In genomic region chr3:95394385-95394784, GRCm38 (mm10) we compare ENCODE assay signal across 8 mouse cellular contexts. TPM values are rescaled to one million over a fixed set of nuclear protein-coding genes. Genes with fewer than 3 reads are reported as not detected.
A peak's percentile ranks its signal among the peaks of the same experiment; 100 is the strongest.
DNase-seq lines count a peak whose midpoint lies in the region; ATAC-seq lines count a peak whose summit lies in the region.

No protein-coding gene starts in this region.

- DNase-seq in kidney, adult 9 months = peak; percentile 57
- DNase-seq in kidney, adult 11 months = no peak
- DNase-seq in ES-CJ7 (ENCODE audit: low read depth, low spot score) = peak; percentile 74
- peak; percentile 36 for DNase-seq in c-Kit-positive CD71-positive TER-119-negative erythroid progenitor cells, embryonic 14.5 days (ENCODE audit: low read depth)
- DNase-seq in right cerebral cortex, postnatal 10 days (ENCODE audit: low spot score in 2 of 2) = no peak
- no peak for DNase-seq in layer of hippocampus, adult 9-10 months (ENCODE audit: low spot score)

- ATAC-seq in megakaryocyte, adult 5-6 weeks (ENCODE audit: poor library complexity, severe bottlenecking) = 0 out of 2 replicates have a peak, but pooled peaks have one; percentile 40
- no peak for ATAC-seq in granulocyte monocyte progenitor cell, adult 5-6 weeks (replicated peaks; ENCODE audit: poor library complexity, severe bottlenecking)

RNA-seq across cellular contexts. Expression of gene 4930558C23Rik, which starts 8.3 kb away (rescaled TPM):
- total RNA-seq in megakaryocyte, adult 5-6 weeks (2015) = not detected in 2 replicates
- not detected in 2 replicates for total RNA-seq in megakaryocyte, adult 5-6 weeks (2017)
- total RNA-seq in granulocyte monocyte progenitor cell, adult 5-6 weeks (2014; fragmentation: Nextera tagmentation) = not detected in 2 replicates
- total RNA-seq in granulocyte monocyte progenitor cell, adult 5-6 weeks (2017) = not detected in 2 replicates

RNA-seq across cellular contexts. Expression of gene Setdb1, which starts 37.4 kb away (rescaled TPM):
- 20.5 and 21.2 TPM in 2 replicates for total RNA-seq in megakaryocyte, adult 5-6 weeks (2015)
- total RNA-seq in megakaryocyte, adult 5-6 weeks (2017) = 22.4 and 23.8 TPM in 2 replicates
- 40.6 and 43.4 TPM in 2 replicates for total RNA-seq in granulocyte monocyte progenitor cell, adult 5-6 weeks (2014; fragmentation: Nextera tagmentation)
- 28.9 and 32.8 TPM in 2 replicates for total RNA-seq in granulocyte monocyte progenitor cell, adult 5-6 weeks (2017)

RNA-seq across cellular contexts. Expression of gene Arnt, which starts 39.8 kb away (rescaled TPM):
- total RNA-seq in megakaryocyte, adult 5-6 weeks (2015) = 26.8 and 30.6 TPM in 2 replicates
- total RNA-seq in megakaryocyte, adult 5-6 weeks (2017) = 27.8 and 36.1 TPM in 2 replicates
- 31.4 and 34.3 TPM in 2 replicates for total RNA-seq in granulocyte monocyte progenitor cell, adult 5-6 weeks (2014; fragmentation: Nextera tagmentation)
- total RNA-seq in granulocyte monocyte progenitor cell, adult 5-6 weeks (2017) = 14.7 and 17.1 TPM in 2 replicates

Comparison
In these comparisons a context has a peak if more than half of its experiments do, and no peak if none do; other contexts are left out.
1. DNase-seq: peak in kidney, adult 9 months (single experiment), ES-CJ7 (single experiment) and c-Kit-positive CD71-positive TER-119-negative erythroid progenitor cells, embryonic 14.5 days (single experiment); none in kidney, adult 11 months (single experiment), right cerebral cortex, postnatal 10 days (0 of 2) and layer of hippocampus, adult 9-10 months (single experiment).